8 mouse cellular contexts compared by ENCODE assay signal in genomic region chr5:134918071-134918832, GRCm38 (mm10). TPM values are rescaled to one million over a fixed set of nuclear protein-coding genes. Genes with fewer than 3 reads are reported as not detected.
DNase-seq lines count a peak whose midpoint lies in the region; ATAC-seq and TF ChIP-seq lines count a peak whose summit lies in the region.

No protein-coding gene starts in this region.

- H3K9ac ChIP-seq in hindbrain, embryonic 12.5 days: no peak overlapping the region
- H3K9ac ChIP-seq in ES-E14 (ENCODE audit: insufficient read depth, low read depth, low read length, poor library complexity, severe bottlenecking): peak overlapping the region; percentile 14; the same call in 1 of the 2 replicates

- H3K27ac ChIP-seq in hindbrain, embryonic 10.5 days: no peak overlapping the region
- H3K27ac ChIP-seq in hindbrain, embryonic 12.5 days: no peak overlapping the region
- H3K27ac ChIP-seq in ES-E14 (ENCODE audit: insufficient read depth, low read depth, low read length, poor library complexity, severe bottlenecking): peak overlapping the region; percentile 45; the same call in 1 of the 2 replicates

- peak; percentile 50 for DNase-seq in hindbrain, embryonic 10.5 days (ENCODE audit: low spot score)
- peak; percentile 97 for DNase-seq in ES-E14 (ENCODE audit: low read depth, low spot score)
- DNase-seq in c-Kit-positive CD71-negative TER-119-negative erythroid progenitor cells, embryonic 14.5 days (ENCODE audit: low read depth): peak; percentile 73
- peak; percentile 22 to 83 for DNase-seq in left cerebral cortex, postnatal 10 days (ENCODE audit: extremely low spot score in 1 of 2, low spot score in 2 of 2)
- peak; percentile 66 for DNase-seq in mesoderm, embryonic 11.5 days (ENCODE audit: low read depth, low spot score)
- DNase-seq in thymus, postnatal 36 days: peak; percentile 65 to 68

- no peak overlapping the region for H3K4me2 ChIP-seq in hindbrain, embryonic 12.5 days (replicated peaks)

- no peak for ATAC-seq in hindbrain, embryonic 12.5 days (ENCODE audit: low FRiP score)
- peak; percentile 73 for ATAC-seq in granulocyte monocyte progenitor cell, adult 5-6 weeks (replicated peaks; ENCODE audit: poor library complexity, severe bottlenecking)

- H3K4me1 ChIP-seq in hindbrain, embryonic 10.5 days (replicated peaks): no peaks in the 10 kb centered on the region
- H3K4me1 ChIP-seq in hindbrain, embryonic 12.5 days: no peaks in the 10 kb centered on the region
- H3K4me1 ChIP-seq in ES-E14 (ENCODE audit: control insufficient read depth in 2 of 2, insufficient read depth in 2 of 2, low read length in 2 of 2, poor library complexity in 1 of 2): peaks cover 3 to 10% of the 10 kb centered on the region in 2 experiments; a peak in 2 of 4 replicates

- H3K9me3 ChIP-seq in hindbrain, embryonic 10.5 days: peaks cover 4% of the 10 kb centered on the region; the same call in 1 of the 2 replicates
- H3K9me3 ChIP-seq in hindbrain, embryonic 12.5 days (replicated peaks): 0 out of 2 replicates have a peak, but pooled peaks cover 4% of the 10 kb centered on the region
- H3K9me3 ChIP-seq in ES-E14 (ENCODE audit: control insufficient read depth, insufficient read depth, low read depth, low read length): no peaks in the 10 kb centered on the region

- intact Hi-C loops in left cerebral cortex, postnatal 10 days (cut with DNase I): no loop called here

- 53% methylated on average over 16 of the region's 16 CpGs for WGBS in hindbrain, embryonic 10.5 days
- WGBS in hindbrain, embryonic 12.5 days: 49% methylated on average over 16 of the region's 16 CpGs

- no peak overlapping the region for H3K4me3 ChIP-seq in hindbrain, embryonic 10.5 days
- H3K4me3 ChIP-seq in hindbrain, embryonic 12.5 days: no peak overlapping the region
- H3K4me3 ChIP-seq in ES-E14 (ENCODE audit: insufficient read depth in 1 of 2, low read depth in 1 of 2, low read length in 2 of 2, poor library complexity in 1 of 2, severe bottlenecking in 1 of 2): no peak overlapping the region

- in situ Hi-C loops in ES-E14 (cut with MboI; ENCODE audit: low sequenced_read_pairs in 2 of 2, unreplicated experiment in 2 of 2): no loop called here

- H3K27me3 ChIP-seq in hindbrain, embryonic 10.5 days (ENCODE audit: insufficient read depth, poor library complexity, severe bottlenecking): no peaks in the 10 kb centered on the region; the same call in 1 of the 2 replicates
- H3K27me3 ChIP-seq in hindbrain, embryonic 12.5 days: no peaks in the 10 kb centered on the region

- H3K36me3 ChIP-seq in hindbrain, embryonic 10.5 days: no peaks in the 10 kb centered on the region
- H3K36me3 ChIP-seq in hindbrain, embryonic 12.5 days: no peaks in the 10 kb centered on the region
- H3K36me3 ChIP-seq in ES-E14 (ENCODE audit: control insufficient read depth, insufficient read depth, low read length, poor library complexity, severe bottlenecking): no peaks in the 10 kb centered on the region

TF ChIP-seq in ES-E14, 5 proteins besides CTCF, POLR2A, EP300 and RAD21:
- 0 out of 2 replicates have a peak, but pooled peaks have one; percentile 20 for TF ChIP-seq ZNF384 (IDR thresholded peaks at IDR 0.05; ENCODE audit: low read depth, low read length)
- TF ChIP-seq HCFC1 (IDR thresholded peaks at IDR 0.05; ENCODE audit: borderline replicate concordance, insufficient read depth, low read length): peak; percentile 86
- peak; percentile 68; the same call in 1 of the 2 replicates for TF ChIP-seq ZC3H11A (IDR thresholded peaks at IDR 0.05; ENCODE audit: borderline replicate concordance, low read depth, low read length)
- peak; percentile 42 for TF ChIP-seq MAFK (IDR thresholded peaks at IDR 0.05; ENCODE audit: insufficient read depth, low read depth, low read length)
- no peak for TF ChIP-seq CHD2 (IDR thresholded peaks at IDR 0.05; ENCODE audit: low read depth, low read length)
TF ChIP-seq in ES-E14: peak in this region for 4.

RNA-seq across cellular contexts. Expression of gene Cldn13, which starts 2.9 kb away (rescaled TPM):
- 2.8 and 3.9 TPM in 2 replicates for polyA plus RNA-seq in hindbrain, embryonic 10.5 days (2016; fragmentation: Nextera tagmentation; extraction: Ambion mirVana)
- polyA plus RNA-seq in hindbrain, embryonic 12.5 days (2016; fragmentation: Nextera tagmentation; extraction: Ambion mirVana): 2.4 and 2.6 TPM in 2 replicates
- not detected in 2 replicates for total RNA-seq in ES-E14 (2012; rRNA removed)
- total RNA-seq in granulocyte monocyte progenitor cell, adult 5-6 weeks (2014; fragmentation: Nextera tagmentation): not detected in 2 replicates
- 0.13 TPM in 1 of 2 replicates, not detected in the other for total RNA-seq in granulocyte monocyte progenitor cell, adult 5-6 weeks (2017)
- not detected for total RNA-seq in left cerebral cortex, postnatal 10 days (2021)

RNA-seq across cellular contexts. Expression of gene Tmem270, which starts 11.7 kb away (rescaled TPM):
- not detected in 2 replicates for polyA plus RNA-seq in hindbrain, embryonic 10.5 days (2016; fragmentation: Nextera tagmentation; extraction: Ambion mirVana)
- not detected in 2 replicates for polyA plus RNA-seq in hindbrain, embryonic 12.5 days (2016; fragmentation: Nextera tagmentation; extraction: Ambion mirVana)
- not detected in 2 replicates for total RNA-seq in ES-E14 (2012; rRNA removed)
- not detected in 2 replicates for total RNA-seq in granulocyte monocyte progenitor cell, adult 5-6 weeks (2014; fragmentation: Nextera tagmentation)
- total RNA-seq in granulocyte monocyte progenitor cell, adult 5-6 weeks (2017): not detected in 2 replicates
- total RNA-seq in left cerebral cortex, postnatal 10 days (2021): not detected

RNA-seq across cellular contexts. Expression of gene Mettl27, which starts 13.9 kb away (rescaled TPM):
- polyA plus RNA-seq in hindbrain, embryonic 10.5 days (2016; fragmentation: Nextera tagmentation; extraction: Ambion mirVana): 12.0 and 12.6 TPM in 2 replicates
- polyA plus RNA-seq in hindbrain, embryonic 12.5 days (2016; fragmentation: Nextera tagmentation; extraction: Ambion mirVana): 10.4 and 10.5 TPM in 2 replicates
- 15.6 and 17.3 TPM in 2 replicates for total RNA-seq in ES-E14 (2012; rRNA removed)
- 1.7 and 3.9 TPM in 2 replicates for total RNA-seq in granulocyte monocyte progenitor cell, adult 5-6 weeks (2014; fragmentation: Nextera tagmentation)
- 1.2 and 2.2 TPM in 2 replicates for total RNA-seq in granulocyte monocyte progenitor cell, adult 5-6 weeks (2017)
- 1 to 10 TPM; 8.7 to 8.9 TPM for total RNA-seq in left cerebral cortex, postnatal 10 days (2021)

RNA-seq across cellular contexts. Expression of gene Cldn4, which starts 28.5 kb away (rescaled TPM):
- 9.9 and 11.0 TPM in 2 replicates for polyA plus RNA-seq in hindbrain, embryonic 10.5 days (2016; fragmentation: Nextera tagmentation; extraction: Ambion mirVana)
- 4.2 and 6.1 TPM in 2 replicates for polyA plus RNA-seq in hindbrain, embryonic 12.5 days (2016; fragmentation: Nextera tagmentation; extraction: Ambion mirVana)
- total RNA-seq in ES-E14 (2012; rRNA removed): 150 and 350 TPM in 2 replicates
- not detected in 2 replicates for total RNA-seq in granulocyte monocyte progenitor cell, adult 5-6 weeks (2014; fragmentation: Nextera tagmentation)
- total RNA-seq in granulocyte monocyte progenitor cell, adult 5-6 weeks (2017): not detected in 2 replicates
- total RNA-seq in left cerebral cortex, postnatal 10 days (2021): not detected
